Mouse (Mus musculus): ENCODE data around the gene Lrrc29. TPM values are rescaled to one million over a fixed set of nuclear protein-coding genes. Genes with fewer than 3 reads are reported as not detected.

The Lrrc29 gene
- polyA plus RNA-seq, 1 experiment from 2014 or later, result 0.64 TPM

DNA sequence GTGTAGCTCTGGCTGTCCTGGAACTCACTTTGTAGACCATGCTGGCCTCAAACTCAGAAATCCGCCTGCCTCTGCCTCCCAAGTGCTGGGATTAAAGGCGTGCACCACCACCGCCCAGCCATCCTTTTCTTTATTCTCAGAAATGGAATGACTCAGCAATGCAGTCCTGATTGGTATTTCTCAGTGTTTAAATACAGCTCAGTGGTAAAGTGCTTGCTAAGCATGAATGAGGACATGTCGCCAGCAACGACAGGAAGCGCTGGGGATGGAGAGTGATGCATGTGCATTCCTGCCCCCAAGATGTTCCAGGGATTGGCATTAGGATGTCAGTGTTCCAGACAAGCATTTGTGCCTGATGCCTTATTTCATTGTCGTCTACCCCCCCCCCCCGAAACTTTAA lies 22.7 kb downstream of the Lrrc29 start:
- Histone ChIP-seq H3K9me3 (ENCODE audit: control insufficient read depth, low read length) (no peaks in the 10 kb centered on the region), H3K4me3 (ENCODE audit: low read depth, low read length) (no peak overlapping the region), H3K36me3 (ENCODE audit: control insufficient read depth, insufficient read depth, low read length) (peaks cover 26% of the 10 kb centered on the region), H3K4me1 (ENCODE audit: control insufficient read depth, insufficient read depth, low read length) (peaks cover 18% of the 10 kb centered on the region), H3K9ac (ENCODE audit: low read length) (no peak overlapping the region), H3K27me3 (ENCODE audit: control insufficient read depth, insufficient read depth, low read length) (no peaks in the 10 kb centered on the region), H3K4me2 (ENCODE audit: low read depth, severe bottlenecking) (no peak overlapping the region), H3K27ac (replicated peaks; ENCODE audit: low read depth, low read length) (no peak overlapping the region)
- DNase-seq (ENCODE audit: low spot score) (no peak), ATAC-seq (ENCODE audit: insufficient number of reproducible peaks, low FRiP score, low TSS enrichment, low read depth) (no peak)
- WGBS, result 92% methylated on average over 8 of the region's 8 CpGs

DNA sequence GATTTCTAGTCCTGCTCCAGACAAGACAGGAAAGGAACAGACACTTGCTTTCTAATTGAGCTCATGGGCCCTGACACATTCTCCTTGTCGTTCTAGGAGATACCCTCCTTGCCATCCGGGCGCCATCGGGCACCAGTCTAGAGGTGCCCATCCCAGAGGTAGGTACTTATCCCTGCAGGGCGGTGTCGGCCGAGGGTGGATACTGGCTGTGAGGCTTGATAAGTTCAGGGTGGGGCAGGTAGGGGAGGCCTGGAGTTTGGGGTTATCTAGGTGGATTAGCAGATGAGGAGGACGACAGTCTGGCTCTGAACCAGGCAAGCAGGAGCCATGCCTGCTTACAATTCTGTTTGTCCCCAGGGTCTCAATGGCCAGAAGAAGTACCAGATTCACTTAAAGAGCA lies 26.1 kb downstream of the Lrrc29 start:
- ATAC-seq (ENCODE audit: insufficient number of reproducible peaks, low FRiP score, low TSS enrichment, low read depth) (no peak), DNase-seq (ENCODE audit: low spot score) (no peak)
- Histone ChIP-seq H3K27ac (replicated peaks; ENCODE audit: low read depth, low read length) (no peak overlapping the region), H3K36me3 (ENCODE audit: control insufficient read depth, insufficient read depth, low read length) (peaks cover 22% of the 10 kb centered on the region; the same call in 1 of the 2 replicates), H3K9me3 (ENCODE audit: control insufficient read depth, low read length) (no peaks in the 10 kb centered on the region), H3K4me2 (ENCODE audit: low read depth, severe bottlenecking) (no peak overlapping the region), H3K9ac (ENCODE audit: low read length) (no peak overlapping the region), H3K4me3 (ENCODE audit: low read depth, low read length) (no peak overlapping the region), H3K4me1 (ENCODE audit: control insufficient read depth, insufficient read depth, low read length) (peaks cover 10% of the 10 kb centered on the region), H3K27me3 (ENCODE audit: control insufficient read depth, insufficient read depth, low read length) (no peaks in the 10 kb centered on the region)
- WGBS, result 91% methylated on average over 8 of the region's 8 CpGs

DNA sequence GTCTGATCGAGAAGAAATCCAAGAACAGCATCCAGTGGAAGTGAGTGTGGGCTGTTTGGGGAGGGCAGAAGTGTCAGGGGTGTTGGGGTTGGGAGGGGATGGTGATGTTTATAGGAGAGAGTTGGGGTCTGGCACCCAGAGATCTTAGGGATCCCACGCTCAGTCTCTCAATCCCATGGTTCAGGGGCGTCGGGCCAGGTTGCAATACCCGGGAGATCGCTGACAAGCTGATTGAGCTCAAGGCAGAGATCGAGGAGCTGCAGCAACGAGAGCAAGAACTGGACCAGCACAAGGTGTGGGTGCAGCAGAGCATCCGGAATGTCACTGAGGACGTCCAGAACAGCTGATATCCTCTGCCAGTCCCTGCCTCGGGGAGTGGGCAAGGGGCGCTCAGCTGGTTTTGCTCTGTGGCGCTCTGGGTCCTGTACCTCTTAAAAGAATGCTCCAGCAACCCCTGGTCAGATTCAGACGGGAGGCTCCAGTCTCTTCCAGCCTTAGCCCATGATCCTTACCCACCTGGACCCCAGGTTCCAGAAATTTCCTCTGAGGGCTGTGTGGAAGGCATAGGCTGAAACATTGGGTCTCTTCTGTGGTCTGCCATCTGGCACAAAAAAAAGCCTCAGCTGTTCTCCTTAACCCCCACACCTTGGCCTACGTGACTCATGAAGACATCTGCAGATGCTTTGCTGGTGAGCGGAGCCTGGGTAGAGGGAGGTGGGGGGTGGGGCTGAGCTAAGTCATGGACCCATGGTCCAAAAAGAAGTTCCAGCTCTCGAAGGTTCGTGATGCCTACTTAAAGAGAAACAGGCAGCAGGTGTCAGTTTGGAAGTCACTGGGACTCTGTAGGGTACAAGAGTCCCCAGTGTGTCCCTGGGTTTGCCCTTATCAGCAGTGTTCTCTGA lies 27.5 kb downstream of the Lrrc29 start:
- ATAC-seq (ENCODE audit: insufficient number of reproducible peaks, low FRiP score, low TSS enrichment, low read depth) (no peak), DNase-seq (ENCODE audit: low spot score) (no peak)
- Histone ChIP-seq H3K27ac (replicated peaks; ENCODE audit: low read depth, low read length) (no peak overlapping the region), H3K9ac (ENCODE audit: low read length) (peak overlapping the region; percentile 84), H3K4me1 (ENCODE audit: control insufficient read depth, insufficient read depth, low read length) (peaks cover 10% of the 10 kb centered on the region), H3K4me3 (ENCODE audit: low read depth, low read length) (peak overlapping the region; percentile 99), H3K36me3 (ENCODE audit: control insufficient read depth, insufficient read depth, low read length) (peaks cover 22% of the 10 kb centered on the region; the same call in 1 of the 2 replicates), H3K27me3 (ENCODE audit: control insufficient read depth, insufficient read depth, low read length) (no peaks in the 10 kb centered on the region), H3K9me3 (ENCODE audit: control insufficient read depth, low read length) (no peaks in the 10 kb centered on the region), H3K4me2 (ENCODE audit: low read depth, severe bottlenecking) (peak overlapping the region; percentile 91)
- 60% methylated on average over 18 of the region's 18 CpGs for WGBS

DNA sequence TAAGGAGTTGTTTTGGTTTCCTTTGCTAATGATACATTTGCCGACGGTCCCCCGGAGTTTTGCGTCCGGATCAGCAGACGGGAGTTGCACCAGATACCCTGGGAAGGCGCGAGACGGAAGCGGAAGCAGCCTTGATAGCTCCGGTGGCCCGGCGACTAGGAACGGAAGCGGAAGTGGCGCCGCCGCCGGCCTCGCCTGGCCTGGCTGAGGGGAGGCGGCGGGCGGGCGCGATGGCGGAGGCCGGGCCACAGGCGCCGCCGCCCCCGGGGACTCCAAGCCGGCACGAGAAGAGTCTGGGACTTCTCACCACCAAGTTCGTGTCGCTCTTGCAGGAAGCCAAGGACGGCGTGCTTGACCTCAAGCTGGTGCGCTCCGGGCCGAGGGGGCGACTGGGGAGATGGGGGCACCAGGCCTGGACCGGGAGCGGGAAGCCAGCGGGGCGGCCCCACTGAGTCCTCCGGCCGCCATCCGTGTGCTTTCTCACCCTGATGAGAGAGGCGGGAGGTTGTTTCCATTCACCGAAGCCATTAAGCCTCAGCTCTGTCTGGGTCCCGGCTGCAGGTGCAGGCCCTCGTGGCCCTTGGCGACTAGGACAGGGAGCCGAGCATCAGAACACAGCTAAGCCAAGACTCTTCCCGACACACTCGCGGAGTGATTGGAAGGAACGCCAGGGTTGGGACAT lies 28.4 kb downstream of the Lrrc29 start, which contains the start of gene E2f4:
E2f4 (plus strand) TSS at position 153 of the 682 bp plus-strand sequence.
- WGBS, result 0% methylated on average over 58 of the region's 58 CpGs
- DNase-seq (ENCODE audit: low spot score) (peak; percentile 95), ATAC-seq (ENCODE audit: insufficient number of reproducible peaks, low FRiP score, low TSS enrichment, low read depth) (peak; percentile 77)
- H3K27ac ChIP-seq (replicated peaks; ENCODE audit: low read depth, low read length), result peak within 1 kb of the TSS; percentile 52; the same call in 1 of the 2 replicates
- H3K9ac ChIP-seq (ENCODE audit: low read length), result peak within 1 kb of the TSS; percentile 84
- H3K27me3 ChIP-seq (ENCODE audit: control insufficient read depth, insufficient read depth, low read length), result peaks cover 2% of the 10 kb centered on the region; the same call in 1 of the 2 replicates
- peak within 1 kb of the TSS; percentile 99 for H3K4me3 ChIP-seq (ENCODE audit: low read depth, low read length)
- H3K4me2 ChIP-seq (ENCODE audit: low read depth, severe bottlenecking), result peak within 1 kb of the TSS; percentile 91
- H3K4me1 ChIP-seq (ENCODE audit: control insufficient read depth, insufficient read depth, low read length), result peaks cover 10% of the 10 kb centered on the region
- H3K36me3 ChIP-seq (ENCODE audit: control insufficient read depth, insufficient read depth, low read length), result peaks cover 19% of the 10 kb centered on the region; the same call in 1 of the 2 replicates
- H3K9me3 ChIP-seq (ENCODE audit: control insufficient read depth, low read length), result no peaks in the 10 kb centered on the region

DNA sequence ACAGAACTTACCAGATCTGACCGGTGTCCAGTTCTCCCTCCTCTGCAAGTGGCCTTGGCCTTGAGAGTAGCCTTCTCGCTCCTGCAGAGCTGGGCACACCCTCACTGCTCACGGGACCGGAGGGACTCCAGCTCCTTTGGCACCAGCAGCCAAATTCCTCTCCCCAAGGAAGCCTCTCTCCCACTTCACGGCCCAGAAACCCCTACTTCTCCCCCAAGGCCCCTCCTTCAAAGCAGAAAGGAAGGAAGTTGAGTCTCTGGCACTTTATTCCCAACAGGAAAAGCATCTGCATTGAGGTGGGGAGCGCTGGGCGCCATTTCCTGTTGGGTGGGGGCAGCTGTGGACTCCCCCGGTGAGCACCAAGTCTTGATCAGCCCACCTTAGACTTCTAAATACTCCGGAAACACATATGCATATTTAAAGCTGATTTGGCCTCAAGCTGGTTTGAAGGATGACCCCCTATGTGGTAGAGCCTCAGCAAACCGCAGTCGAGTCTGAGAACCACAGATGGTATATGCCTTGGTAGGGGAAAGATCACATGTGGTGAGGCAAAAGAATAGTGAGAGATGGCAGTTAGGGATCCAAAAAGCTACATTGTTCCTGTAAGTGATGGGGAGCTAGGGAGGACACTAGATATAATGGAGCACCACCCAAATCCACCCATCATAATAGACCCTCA lies 30.0 kb downstream of the Lrrc29 start, which contains the start of gene Exoc3l:
Exoc3l (minus strand) TSS at position 207 of the 679 bp plus-strand sequence.
- no peaks in the 10 kb centered on the region for H3K9me3 ChIP-seq (ENCODE audit: control insufficient read depth, low read length)
- H3K9ac ChIP-seq (ENCODE audit: low read length), result no peak within 1 kb of the TSS
- H3K4me3 ChIP-seq (ENCODE audit: low read depth, low read length), result peak within 1 kb of the TSS; percentile 99; the same call in 1 of the 2 replicates
- H3K27me3 ChIP-seq (ENCODE audit: control insufficient read depth, insufficient read depth, low read length), result peaks cover 2% of the 10 kb centered on the region; the same call in 1 of the 2 replicates
- DNase-seq (ENCODE audit: low spot score) (no peak), ATAC-seq (ENCODE audit: insufficient number of reproducible peaks, low FRiP score, low TSS enrichment, low read depth) (no peak)
- H3K4me1 ChIP-seq (ENCODE audit: control insufficient read depth, insufficient read depth, low read length), result peaks cover 10% of the 10 kb centered on the region
- H3K4me2 ChIP-seq (ENCODE audit: low read depth, severe bottlenecking), result peak within 1 kb of the TSS; percentile 91
- H3K36me3 ChIP-seq (ENCODE audit: control insufficient read depth, insufficient read depth, low read length), result peaks cover 10% of the 10 kb centered on the region; the same call in 1 of the 2 replicates
- WGBS, result 65% methylated on average over 11 of the region's 11 CpGs
- H3K27ac ChIP-seq (replicated peaks; ENCODE audit: low read depth, low read length), result no peak within 1 kb of the TSS

DNA sequence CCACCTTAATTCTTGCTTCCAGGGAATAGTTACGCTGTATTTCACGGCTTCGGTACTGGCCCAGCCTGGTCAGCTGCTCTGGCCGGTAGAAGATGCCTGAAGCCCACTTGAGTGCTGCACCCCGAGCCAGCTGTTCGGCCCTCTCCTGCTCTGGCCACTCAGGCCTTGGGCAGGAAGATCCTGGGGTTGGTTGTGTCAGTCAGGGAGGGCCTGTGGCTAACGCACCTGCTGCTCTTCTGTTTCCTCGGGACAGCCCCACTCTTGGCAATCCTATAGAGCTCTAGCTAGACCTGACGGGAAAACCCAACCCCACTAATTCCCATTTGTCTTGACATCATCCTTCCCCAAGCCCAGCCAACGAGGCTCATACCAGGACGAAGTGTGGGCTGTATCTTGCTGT lies 30.8 kb downstream of the Lrrc29 start:
- Histone ChIP-seq H3K4me1 (ENCODE audit: control insufficient read depth, insufficient read depth, low read length) (peaks cover 10% of the 10 kb centered on the region), H3K9me3 (ENCODE audit: control insufficient read depth, low read length) (no peaks in the 10 kb centered on the region), H3K9ac (ENCODE audit: low read length) (no peak overlapping the region), H3K27ac (replicated peaks; ENCODE audit: low read depth, low read length) (no peak overlapping the region), H3K4me3 (ENCODE audit: low read depth, low read length) (no peak overlapping the region), H3K27me3 (ENCODE audit: control insufficient read depth, insufficient read depth, low read length) (peaks cover 8% of the 10 kb centered on the region), H3K4me2 (ENCODE audit: low read depth, severe bottlenecking) (no peak overlapping the region; the same call in 1 of the 2 replicates), H3K36me3 (ENCODE audit: control insufficient read depth, insufficient read depth, low read length) (peaks cover 4% of the 10 kb centered on the region; the same call in 1 of the 2 replicates)
- no peak for DNase-seq (ENCODE audit: low spot score)
- WGBS, result 66% methylated on average over 11 of the region's 11 CpGs
- ATAC-seq (ENCODE audit: insufficient number of reproducible peaks, low FRiP score, low TSS enrichment, low read depth), result no peak

DNA sequence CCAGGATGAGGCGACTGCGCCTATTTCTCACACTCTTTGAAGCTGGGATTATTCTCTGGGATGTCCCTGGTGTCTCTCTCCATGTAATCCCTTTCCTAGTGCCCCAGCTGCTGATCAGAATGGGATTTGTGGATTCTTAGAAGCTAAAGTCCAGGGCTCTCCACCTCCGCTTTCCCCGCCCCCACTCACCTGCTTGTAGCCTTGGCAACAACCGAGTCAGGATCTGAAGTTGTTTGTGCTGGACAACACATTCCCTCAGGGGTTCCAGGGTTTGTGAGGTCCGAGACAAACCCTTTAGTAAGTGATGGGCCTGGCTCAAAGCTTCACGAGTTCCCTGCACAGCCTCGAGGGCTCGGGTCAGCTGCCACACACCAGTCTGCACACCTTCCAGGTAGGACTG lies 31.3 kb downstream of the Lrrc29 start:
- no peak overlapping the region for H3K4me3 ChIP-seq (ENCODE audit: low read depth, low read length)

DNA sequence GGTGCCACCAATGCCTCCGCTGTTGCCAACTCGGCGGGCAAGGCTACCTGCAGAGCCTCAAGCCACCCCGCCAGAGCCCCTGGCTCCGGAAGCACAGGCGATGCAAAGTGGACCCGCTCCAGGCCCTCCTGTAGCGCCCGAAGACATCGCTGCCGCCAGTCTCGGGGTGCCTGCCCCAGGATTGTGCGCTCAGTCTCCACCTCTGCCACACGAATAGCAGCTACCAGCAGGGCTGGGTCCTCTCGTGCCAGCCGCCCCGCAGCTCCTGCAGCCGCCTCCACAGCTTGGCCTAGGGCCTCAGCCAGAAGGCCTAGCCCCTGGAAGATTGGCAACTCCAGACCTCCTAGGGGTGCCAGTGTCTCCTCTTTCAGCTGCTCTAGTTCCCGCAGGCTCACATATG lies 32.7 kb downstream of the Lrrc29 start:
- DNase-seq (ENCODE audit: low spot score), result no peak
- no peak overlapping the region for H3K4me3 ChIP-seq (ENCODE audit: low read depth, low read length)
- 60% methylated on average over 19 of the region's 19 CpGs for whole genome bisulfite sequencing

More for the DNA sequence above, 31.3 kb downstream of the Lrrc29 start:
- DNase-seq (ENCODE audit: low spot score) (no peak), ATAC-seq (ENCODE audit: insufficient number of reproducible peaks, low FRiP score, low TSS enrichment, low read depth) (no peak)
- Histone ChIP-seq H3K27me3 (ENCODE audit: control insufficient read depth, insufficient read depth, low read length) (peaks cover 13% of the 10 kb centered on the region), H3K9ac (ENCODE audit: low read length) (no peak overlapping the region), H3K27ac (replicated peaks; ENCODE audit: low read depth, low read length) (no peak overlapping the region), H3K4me1 (ENCODE audit: control insufficient read depth, insufficient read depth, low read length) (peaks cover 13% of the 10 kb centered on the region), H3K4me2 (ENCODE audit: low read depth, severe bottlenecking) (no peak overlapping the region), H3K36me3 (ENCODE audit: control insufficient read depth, insufficient read depth, low read length) (peaks cover under 1% of the 10 kb centered on the region; the same call in 1 of the 2 replicates), H3K9me3 (ENCODE audit: control insufficient read depth, low read length) (no peaks in the 10 kb centered on the region)
- 72% methylated on average over 9 of the region's 9 CpGs for WGBS

More for the DNA sequence above, 32.7 kb downstream of the Lrrc29 start:
- no peak for ATAC-seq (ENCODE audit: insufficient number of reproducible peaks, low FRiP score, low TSS enrichment, low read depth)
- Histone ChIP-seq H3K27ac (replicated peaks; ENCODE audit: low read depth, low read length) (no peak overlapping the region), H3K36me3 (ENCODE audit: control insufficient read depth, insufficient read depth, low read length) (no peaks in the 10 kb centered on the region), H3K27me3 (ENCODE audit: control insufficient read depth, insufficient read depth, low read length) (peaks cover 14% of the 10 kb centered on the region), H3K4me1 (ENCODE audit: control insufficient read depth, insufficient read depth, low read length) (peaks cover 9% of the 10 kb centered on the region), H3K9ac (ENCODE audit: low read length) (no peak overlapping the region), H3K9me3 (ENCODE audit: control insufficient read depth, low read length) (no peaks in the 10 kb centered on the region), H3K4me2 (ENCODE audit: low read depth, severe bottlenecking) (no peak overlapping the region)
